Mouse (Mus musculus) neural tube, embryonic 14.5 days (tissue): ENCODE measurements at regions not wholly inside any gene's neighbourhood (a gene's known extent, or its start where the extent isn't known, plus 50 kb on each side); places are given as distances from the start of the nearest gene placed in this dataset.
"Not testable (repeated sequence)": the region's sequence is repeated elsewhere in the genome, so short reads cannot be mapped to it uniquely, and the experiment has no call there.

Source experiments
- ATAC-seq: fragments of 200-750 bp; cut with Nextera tagmentation; 2 replicates; pipeline ENCODE4 v1.8.0; 2017; ENCODE audit warnings: low read depth, mild to moderate bottlenecking, moderate TSS enrichment, moderate library complexity
- H3K27ac ChIP-seq: fragments of 300-500 bp; sonication (generic); 2 replicates; pipeline ENCODE4 v1.5.1; 2014; ENCODE audit warnings: low read depth, mild to moderate bottlenecking, control low read depth, low read length, moderate library complexity, mixed read lengths
- H3K27me3 ChIP-seq: fragments of 300-500 bp; sonication (generic); 2 replicates; pipeline ENCODE4 v1.6.1; 2014; ENCODE audit warnings: low read length; ENCODE audit not compliant: control insufficient read depth, insufficient read depth
- H3K36me3 ChIP-seq: fragments of 300-500 bp; sonication (generic); 2 replicates; pipeline ENCODE4 v1.6.1; 2014; ENCODE audit warnings: low read length, mixed read lengths; ENCODE audit not compliant: control insufficient read depth, insufficient read depth
- H3K4me1 ChIP-seq: fragments of 300-500 bp; sonication (generic); 2 replicates; pipeline ENCODE4 v1.6.1; 2014; ENCODE audit warnings: low read length; ENCODE audit not compliant: control insufficient read depth, insufficient read depth
- H3K4me2 ChIP-seq: fragments of 300-500 bp; sonication (generic); 2 replicates; pipeline ENCODE4 v1.6.1; 2014; ENCODE audit warnings: mild to moderate bottlenecking, low read depth, low read length, control low read depth
- H3K4me3 ChIP-seq: fragments of 300-500 bp; sonication (generic); 2 replicates; pipeline ENCODE4 v1.5.1; 2014; ENCODE audit warnings: low read depth, low read length, control low read depth, mixed read lengths
- H3K9ac ChIP-seq: fragments of 300-500 bp; sonication (generic); replicated peaks from 2 replicates; pipeline ENCODE4 v1.6.1; 2014; ENCODE audit warnings: low read depth, mild to moderate bottlenecking, control low read depth, low read length, mixed read lengths
- H3K9me3 ChIP-seq: fragments of 300-500 bp; sonication (generic); 2 replicates; pipeline ENCODE4 v1.6.1; 2016; ENCODE audit warnings: low read length; ENCODE audit not compliant: control insufficient read depth
- WGBS: fragments of 180-500 bp; shearing (Covaris S2); extraction: QIAGEN DNeasy Blood & Tissue Kit; methylation state at CpG from one replicate; pipeline ENCODE4 v1.1.7; 2014; 5-methylcytosine and 5-hydroxymethylcytosine counted together

DNA sequence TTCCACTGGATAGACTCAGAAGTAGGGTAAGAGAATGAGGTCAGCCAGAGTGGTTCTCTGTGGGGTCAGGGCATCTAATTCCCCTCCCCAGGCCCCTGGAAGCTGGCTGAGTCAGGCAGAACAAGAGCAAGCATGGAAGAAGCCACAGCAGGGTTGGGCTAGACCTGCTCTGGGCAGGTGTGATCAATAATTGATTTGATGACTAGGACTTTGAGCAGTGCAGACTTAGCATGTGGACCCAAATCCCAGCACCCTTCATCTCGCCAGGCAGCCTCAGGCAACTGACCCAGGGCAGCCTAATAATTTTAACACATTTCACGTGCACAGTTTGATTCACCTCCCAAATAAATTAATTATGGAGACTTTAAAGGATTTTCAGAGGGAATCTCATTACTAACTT lies 67.2 kb downstream of the Qdpr start:
- no peak overlapping the region for H3K4me2 ChIP-seq
- ATAC-seq = no peak
- no peaks in the 10 kb centered on the region for H3K4me1 ChIP-seq
- no peak overlapping the region for H3K4me3 ChIP-seq
- H3K9me3 ChIP-seq = no peaks in the 10 kb centered on the region
- no peak overlapping the region for H3K9ac ChIP-seq
- H3K27me3 ChIP-seq = no peaks in the 10 kb centered on the region
- no peak overlapping the region for H3K27ac ChIP-seq
- WGBS = 84% methylated on average over 2 of the region's 2 CpGs
- H3K36me3 ChIP-seq = no peaks in the 10 kb centered on the region

DNA sequence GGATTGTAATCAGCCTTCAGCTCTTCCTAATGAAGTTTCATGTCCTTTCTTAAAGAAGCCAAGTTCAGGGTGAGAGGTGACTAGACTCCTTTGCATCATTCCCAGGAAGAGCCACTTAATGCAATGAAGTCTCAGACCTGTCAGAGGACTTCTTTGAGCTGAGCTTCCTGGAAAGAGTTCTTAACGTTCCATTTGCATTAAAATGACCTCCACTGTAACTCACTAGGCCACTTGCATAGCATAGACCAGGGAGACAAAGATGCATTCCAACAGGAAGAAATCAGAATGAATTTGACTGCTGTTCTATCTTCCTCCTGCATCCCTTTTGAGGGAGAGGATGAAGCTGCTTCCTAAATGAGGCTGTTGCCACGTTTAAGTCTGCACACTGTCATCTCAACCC lies 71.5 kb downstream of the Qdpr start:
- no peaks in the 10 kb centered on the region for H3K27me3 ChIP-seq
- H3K4me3 ChIP-seq = no peak overlapping the region
- H3K9me3 ChIP-seq = no peaks in the 10 kb centered on the region
- no peak overlapping the region for H3K4me2 ChIP-seq
- no peaks in the 10 kb centered on the region for H3K36me3 ChIP-seq
- H3K4me1 ChIP-seq = no peaks in the 10 kb centered on the region
- 10% methylated on average over 2 of the region's 2 CpGs for WGBS
- no peak for ATAC-seq
- no peak overlapping the region for H3K9ac ChIP-seq
- no peak overlapping the region for H3K27ac ChIP-seq

DNA sequence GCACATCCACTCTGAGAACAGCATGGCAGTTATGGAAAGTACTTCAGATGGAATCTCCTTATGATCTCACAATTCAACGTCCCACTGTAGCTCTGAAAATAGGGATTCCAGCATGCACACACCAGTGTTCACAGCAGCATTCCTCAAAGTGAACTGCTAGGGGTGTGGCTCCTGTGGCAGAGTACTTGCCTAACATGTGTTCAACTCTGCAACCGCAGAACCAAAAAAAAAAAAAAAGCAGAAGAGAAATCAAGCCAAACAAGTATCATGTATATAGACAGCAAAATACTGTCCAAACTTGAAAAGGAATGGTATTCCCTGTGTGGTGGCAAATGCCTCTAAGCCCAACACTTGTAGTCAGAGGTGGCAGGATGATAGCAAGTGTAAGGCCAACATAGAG lies 77.0 kb downstream of the Qdpr start:
- Histone ChIP-seq H3K9me3 (no peaks in the 10 kb centered on the region), H3K36me3 (no peaks in the 10 kb centered on the region), H3K27ac (no peak overlapping the region), H3K4me1 (no peaks in the 10 kb centered on the region), H3K9ac (no peak overlapping the region), H3K4me2 (no peak overlapping the region), H3K27me3 (no peaks in the 10 kb centered on the region), H3K4me3 (no peak overlapping the region)
- ATAC-seq = no peak
- 80% methylated on average over 2 of the region's 2 CpGs for WGBS

DNA sequence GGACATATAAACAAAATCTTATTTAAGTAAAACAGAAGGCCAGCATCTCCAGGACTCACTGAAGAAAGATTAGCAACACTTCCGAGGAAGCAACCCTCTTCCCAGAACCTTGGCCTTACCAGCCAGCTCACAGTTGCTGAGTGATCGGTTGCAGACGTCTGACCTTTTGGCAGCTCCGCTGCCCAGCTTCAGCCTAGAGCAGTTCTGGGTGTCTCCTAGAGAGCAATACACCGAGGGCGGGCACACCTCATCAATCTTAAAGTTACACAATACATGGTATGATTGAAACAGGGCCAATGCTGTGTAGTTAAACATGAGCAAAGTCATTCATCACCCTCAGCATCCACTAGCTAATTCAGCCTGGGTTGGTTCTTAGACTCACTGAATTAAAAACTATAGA lies 81.6 kb downstream of the Qdpr start:
- H3K27me3 ChIP-seq = no peaks in the 10 kb centered on the region
- no peak overlapping the region for H3K4me3 ChIP-seq
- 45% methylated on average over 6 of the region's 6 CpGs for WGBS
- H3K9ac ChIP-seq = no peak overlapping the region
- no peaks in the 10 kb centered on the region for H3K36me3 ChIP-seq
- H3K27ac ChIP-seq = no peak overlapping the region
- no peak for ATAC-seq
- H3K4me2 ChIP-seq = no peak overlapping the region
- no peaks in the 10 kb centered on the region for H3K4me1 ChIP-seq
- no peaks in the 10 kb centered on the region for H3K9me3 ChIP-seq

DNA sequence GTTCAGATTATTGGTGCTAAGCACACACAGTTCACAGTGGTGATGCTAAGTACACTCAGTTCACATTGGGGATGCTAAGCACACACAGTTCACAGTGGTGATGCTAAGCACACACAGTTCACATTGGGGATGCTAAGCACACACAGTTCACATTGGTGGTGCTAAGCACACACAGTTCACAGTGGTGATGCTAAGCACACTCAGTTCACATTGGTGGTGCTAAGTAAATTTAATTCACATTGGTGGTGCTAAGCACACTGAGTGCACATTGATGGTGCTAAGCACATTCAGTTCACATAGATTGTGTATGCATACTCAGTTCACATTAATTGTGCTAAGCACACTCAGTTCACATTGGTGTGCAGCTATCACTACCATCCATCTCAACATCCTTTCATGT lies 89.8 kb downstream of the Qdpr start:
- H3K4me1 ChIP-seq = no peaks in the 10 kb centered on the region
- no peak overlapping the region for H3K4me3 ChIP-seq
- no peaks in the 10 kb centered on the region for H3K36me3 ChIP-seq
- H3K9ac ChIP-seq = no peak overlapping the region
- H3K4me2 ChIP-seq = no peak overlapping the region
- H3K27me3 ChIP-seq = no peaks in the 10 kb centered on the region
- H3K9me3 ChIP-seq = no peaks in the 10 kb centered on the region
- H3K27ac ChIP-seq = no peak overlapping the region
- ATAC-seq = no peak

DNA sequence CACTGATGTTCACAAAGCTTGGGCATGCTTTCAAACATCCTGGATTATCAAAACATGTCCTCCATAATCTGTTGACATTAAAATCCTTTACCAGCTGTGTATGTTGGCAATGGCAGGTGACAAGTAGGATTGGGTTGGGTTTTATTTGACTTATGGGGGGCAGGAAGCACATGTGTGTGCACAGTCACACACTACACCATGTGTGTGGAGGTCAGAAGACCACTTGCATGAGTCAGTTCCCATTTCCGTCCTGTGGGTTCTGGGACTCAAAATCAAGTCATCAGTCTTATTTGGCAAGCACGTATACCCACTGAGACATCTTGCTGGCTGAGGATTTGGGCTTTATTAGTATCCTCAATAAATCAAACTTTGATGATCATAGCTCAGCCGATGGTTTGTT lies 109.6 kb downstream of the Qdpr start:
- no peak for ATAC-seq
- no peak overlapping the region for H3K4me3 ChIP-seq
- no peak overlapping the region for H3K4me2 ChIP-seq
- no peaks in the 10 kb centered on the region for H3K4me1 ChIP-seq
- no peaks in the 10 kb centered on the region for H3K9me3 ChIP-seq
- no peaks in the 10 kb centered on the region for H3K36me3 ChIP-seq
- H3K27ac ChIP-seq = no peak overlapping the region
- H3K9ac ChIP-seq = no peak overlapping the region
- no peaks in the 10 kb centered on the region for H3K27me3 ChIP-seq
- WGBS = 85% methylated on average over 3 of the region's 3 CpGs

DNA sequence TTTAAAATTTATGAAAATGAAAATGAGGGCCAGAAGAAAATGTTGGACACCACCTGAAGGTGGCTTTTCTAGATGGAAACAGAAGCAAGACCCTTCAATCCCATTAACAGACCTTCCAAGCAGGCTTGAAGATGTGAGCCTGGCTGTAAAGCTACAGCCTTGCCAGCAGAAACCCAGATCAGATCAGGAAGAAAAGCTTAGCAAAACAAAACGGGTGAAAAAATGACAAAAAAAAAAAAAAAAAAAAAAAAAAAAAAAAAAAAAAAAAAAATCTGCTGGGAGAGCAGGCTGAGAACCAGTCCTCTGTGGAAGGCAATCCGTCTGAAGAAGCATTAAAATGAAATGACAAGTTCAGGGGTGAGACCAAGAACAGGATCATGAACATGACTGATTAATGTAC lies 113.2 kb downstream of the Qdpr start:
- H3K4me2 ChIP-seq = no peak overlapping the region
- no peak overlapping the region for H3K4me3 ChIP-seq
- no peak for ATAC-seq
- H3K27me3 ChIP-seq = no peaks in the 10 kb centered on the region
- H3K36me3 ChIP-seq = no peaks in the 10 kb centered on the region
- H3K4me1 ChIP-seq = no peaks in the 10 kb centered on the region
- no peak overlapping the region for H3K9ac ChIP-seq
- no peak overlapping the region for H3K27ac ChIP-seq
- WGBS = 56% methylated on average over 2 of the region's 2 CpGs
- no peaks in the 10 kb centered on the region for H3K9me3 ChIP-seq

DNA sequence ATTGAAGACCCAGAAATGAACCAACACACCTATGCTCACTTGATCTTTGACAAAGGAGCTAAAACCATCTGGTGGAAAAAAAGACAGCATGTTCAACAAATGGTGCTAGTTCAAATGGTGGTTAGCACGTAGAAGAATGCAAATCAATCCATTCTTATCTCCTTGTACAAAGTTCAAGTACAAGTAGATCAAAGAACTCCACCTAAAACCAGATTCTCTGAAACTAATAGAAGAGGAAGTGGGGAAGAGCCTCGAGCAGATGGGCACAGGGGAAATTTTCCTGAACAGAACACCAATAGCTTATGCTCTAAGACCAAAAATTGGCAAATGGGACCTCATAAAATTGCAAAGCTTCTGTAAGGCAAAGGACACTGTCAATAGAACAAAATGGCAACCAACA lies 125.6 kb downstream of the Qdpr start:
- not testable (repeated sequence) for H3K9ac ChIP-seq, ATAC-seq, H3K27ac ChIP-seq, H3K9me3 ChIP-seq, H3K4me3 ChIP-seq, H3K4me1 ChIP-seq, H3K4me2 ChIP-seq, H3K27me3 ChIP-seq, H3K36me3 ChIP-seq
- WGBS = 81% methylated on average over 2 of the region's 2 CpGs

DNA sequence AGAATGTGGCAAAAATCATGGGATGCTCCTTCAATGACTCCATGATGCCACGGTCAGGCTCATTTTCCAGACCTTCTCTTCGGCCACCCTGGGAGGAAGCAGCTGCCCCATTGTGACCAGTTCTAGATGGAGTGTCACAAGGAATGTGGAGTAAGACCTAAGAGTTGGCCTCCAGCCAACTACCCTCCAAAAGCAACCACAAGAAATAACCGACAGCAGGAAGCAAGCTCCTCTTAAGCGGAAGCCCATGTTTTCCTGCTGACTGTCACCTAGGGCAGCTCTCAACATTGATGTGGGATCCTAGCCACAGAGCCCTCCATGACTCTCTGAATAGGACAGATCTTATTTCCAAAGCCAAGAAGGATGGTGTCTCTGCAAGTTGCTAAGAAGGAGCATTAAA lies 126.5 kb downstream of the Qdpr start:
- H3K36me3 ChIP-seq = no peaks in the 10 kb centered on the region
- no peaks in the 10 kb centered on the region for H3K27me3 ChIP-seq
- H3K9ac ChIP-seq = no peak overlapping the region
- no peak overlapping the region for H3K4me3 ChIP-seq
- no peak for ATAC-seq
- no peak overlapping the region for H3K4me2 ChIP-seq
- H3K4me1 ChIP-seq = no peaks in the 10 kb centered on the region
- 81% methylated on average over 4 of the region's 4 CpGs for whole genome bisulfite sequencing
- H3K9me3 ChIP-seq = no peaks in the 10 kb centered on the region
- no peak overlapping the region for H3K27ac ChIP-seq

DNA sequence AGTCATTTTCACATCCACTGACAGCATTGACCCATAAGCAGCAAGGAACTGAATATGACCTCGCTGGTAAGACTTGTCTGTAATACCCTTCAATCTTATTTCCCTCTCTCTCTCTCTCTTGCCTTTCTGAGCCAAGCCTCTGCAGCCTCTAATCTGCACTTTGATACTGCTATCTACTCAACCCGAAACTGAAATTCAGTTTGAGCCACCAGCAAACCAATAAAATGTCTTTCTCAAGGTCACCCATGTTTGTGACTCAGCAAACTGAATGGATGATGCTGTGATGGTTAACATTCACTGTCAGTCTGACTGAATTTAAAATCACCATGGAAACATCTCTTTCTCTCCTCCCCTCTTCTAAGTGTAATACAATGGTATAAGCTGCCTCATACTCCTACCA lies 132.0 kb downstream of the Qdpr start:
- Histone ChIP-seq H3K4me1 (no peaks in the 10 kb centered on the region), H3K36me3 (no peaks in the 10 kb centered on the region), H3K9ac (no peak overlapping the region), H3K27ac (no peak overlapping the region), H3K27me3 (no peaks in the 10 kb centered on the region), H3K4me2 (no peak overlapping the region), H3K9me3 (no peaks in the 10 kb centered on the region), H3K4me3 (no peak overlapping the region)
- WGBS = 85% methylated on average over 2 of the region's 2 CpGs
- no peak for ATAC-seq
